Mouse (Mus musculus) embryonic fibroblast, embryonic 13.5 days (primary cell): Measurements from ENCODE around the gene Ndst4.

ENCODE experiments used
- CTCF ChIP-seq: IDR thresholded peaks from 2 replicates; pipeline ENCODE4 v1.5.1; 2011; ENCODE audit warnings: mild to moderate bottlenecking, control low read depth, low read length, moderate library complexity, borderline replicate concordance; ENCODE audit not compliant: insufficient read depth
- POLR2A ChIP-seq: IDR thresholded peaks from 2 replicates; pipeline ENCODE4 v1.6.1; 2011; ENCODE audit warnings: low read depth, mild to moderate bottlenecking, control low read depth, low read length, moderate library complexity

GRCm38 (mm10) chr3:125690948-125691347 is 287.1 kb downstream of the Ndst4 start:
- TF ChIP-seq CTCF: no peak
- TF ChIP-seq POLR2A: no peak
